Mouse (Mus musculus) small intestine, adult 2 months (tissue): Measurements from ENCODE around the gene Ccl22.

Source experiments
- CTCF ChIP-seq: fragments of 200-500 bp; IDR thresholded peaks from 2 replicates; pipeline ENCODE4 v1.5.1; 2012; ENCODE audit warnings: low read depth, mild to moderate bottlenecking, control low read depth, inconsistent platforms, low read length, moderate library complexity, mixed read lengths; ENCODE audit not compliant: insufficient replicate concordance, insufficient read length; ENCODE audit errors: extremely low read depth
- POLR2A ChIP-seq: fragments of 200-500 bp; IDR thresholded peaks from 2 replicates; pipeline ENCODE4 v1.6.1; 2012; ENCODE audit warnings: low read depth, mild to moderate bottlenecking, control low read depth, inconsistent platforms, low read length, moderate library complexity

DNA sequence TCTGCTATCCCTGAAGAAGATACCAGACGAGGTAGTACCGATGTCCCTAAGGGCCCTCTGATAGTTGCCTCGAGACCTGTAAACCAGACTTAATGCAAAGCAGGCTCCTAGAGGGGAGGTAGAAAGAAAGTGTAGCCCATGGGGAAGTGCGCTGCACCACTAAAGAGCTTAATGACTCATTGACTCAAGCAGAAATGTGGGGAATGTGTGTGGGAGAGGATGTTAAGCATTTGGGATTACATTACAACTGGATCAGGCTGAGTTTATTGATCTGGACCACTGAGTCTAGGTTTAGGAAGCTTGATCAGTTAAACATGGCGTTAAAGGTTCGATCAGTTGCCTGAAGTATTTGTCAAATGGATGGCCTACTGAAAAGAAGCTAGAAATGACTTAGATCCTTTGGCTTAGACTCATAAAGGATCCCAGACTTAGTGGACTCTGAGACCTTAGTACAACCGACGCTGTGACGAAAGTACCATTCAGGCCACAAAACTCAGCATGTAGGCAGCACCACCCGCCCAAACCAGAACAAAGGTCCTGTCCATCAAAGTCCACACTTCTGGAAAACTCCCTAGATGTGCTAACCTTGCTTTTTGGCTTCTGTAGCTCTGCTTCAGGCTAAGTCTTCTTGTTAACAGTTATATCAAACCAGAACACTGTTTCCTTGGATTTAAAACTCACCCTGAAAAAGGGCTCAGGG, 44.0 kb downstream of the Ccl22 start:
- TF ChIP-seq POLR2A (no peak), CTCF (no peak)
